Mouse (Mus musculus): ENCODE data around the gene Iqcd.
A peak's percentile ranks its signal among the peaks of the same experiment; 100 is the strongest.

DNA sequence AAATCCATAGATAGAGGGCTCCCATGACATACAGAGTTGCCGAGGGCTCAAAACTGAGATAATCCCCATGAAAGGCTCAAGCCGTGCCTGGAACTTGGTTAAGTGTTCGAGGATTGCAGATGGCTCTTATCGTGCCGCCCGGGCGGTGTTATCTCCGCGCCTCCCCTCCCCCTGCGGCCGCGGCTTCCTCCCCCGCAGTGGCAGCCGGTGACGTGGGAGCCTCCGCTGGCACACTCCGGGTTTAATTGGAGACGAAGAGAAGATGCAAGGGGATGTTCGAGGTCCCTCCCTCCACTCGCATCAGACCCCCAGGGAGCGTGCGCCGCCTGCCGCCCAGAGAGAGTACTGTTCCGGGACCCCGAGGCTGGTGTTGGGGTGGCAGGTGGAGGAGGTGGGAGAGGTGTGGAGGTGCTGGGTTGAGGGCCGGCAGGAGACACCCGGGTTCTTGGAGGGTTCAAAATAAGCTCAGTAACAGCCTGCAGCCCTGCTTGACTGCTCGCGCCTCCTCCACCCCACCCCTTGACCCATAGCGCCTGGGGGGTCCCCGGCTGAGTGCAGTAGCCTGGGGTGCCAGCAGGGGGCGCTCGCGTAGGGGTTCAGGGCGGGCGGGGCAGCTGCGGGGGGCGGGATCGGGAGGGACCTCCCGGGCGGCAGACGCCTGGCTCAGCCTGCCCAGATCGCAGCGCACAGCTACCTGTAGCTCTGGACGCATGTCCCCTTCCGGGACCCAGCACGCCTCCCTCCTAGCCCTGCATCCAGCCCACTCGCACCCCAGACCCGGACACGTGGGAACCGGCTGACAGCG is 60.0 kb downstream of the Iqcd start, which contains the start of gene Rasal1:
- TF ChIP-seq CTCF (IDR thresholded peaks at IDR 0.05; ENCODE audit: low read depth, low read length), result peak; percentile 58; the same call in 1 of the 2 replicates
- TF ChIP-seq POLR2A (IDR thresholded peaks at IDR 0.05; ENCODE audit: extremely low read depth, insufficient read depth, low read length), result no peak
